Mouse (Mus musculus) thymus, postnatal 0 days (tissue): Measurements from ENCODE around the gene Ppp1r27. TPM values are rescaled to one million over a fixed set of nuclear protein-coding genes. Genes with fewer than 3 reads are reported as not detected.
"Not testable (repeated sequence)": the region's sequence is repeated elsewhere in the genome, so short reads cannot be mapped to it uniquely, and the experiment has no call there.

Experiments
- DNase-seq: peaks from one replicate; pipeline ENCODE4 v3.0.0-alpha.2; 2015; ENCODE audit warnings: low spot score
- polyA plus RNA-seq: library from polyadenylated mRNA; unstranded; fragments of >200 nt; fragmentation: Nextera tagmentation; extraction: Ambion mirVana; gene quantifications from 2 replicates; pipeline ENCODE4 v1.2.1, GENCODE M21; 2015

Gene Ppp1r27
- polyA plus RNA-seq, 1 experiment from 2014 or later, result 13.7 TPM

DNA sequence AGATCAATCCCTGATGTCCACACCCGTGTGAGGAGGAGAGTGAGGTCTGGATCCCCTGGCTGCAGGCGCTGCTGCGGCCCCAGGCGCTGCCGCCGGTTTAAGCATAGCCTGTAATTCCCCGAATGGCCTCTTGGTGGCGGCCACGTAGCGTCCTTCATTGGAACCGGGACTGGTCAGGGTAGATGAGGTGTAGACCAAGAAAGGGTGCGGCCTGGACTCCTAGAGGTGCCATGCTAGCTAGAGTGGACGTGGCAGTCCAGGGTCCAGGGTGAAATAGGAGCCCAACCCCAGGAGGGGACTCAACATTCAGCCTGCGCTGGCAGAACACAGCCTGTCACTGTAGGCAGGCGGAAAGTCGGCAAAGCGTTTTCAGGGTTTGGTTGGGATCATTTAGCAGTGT is 35.3 kb downstream of the Ppp1r27 start:
- peak; percentile 68 for DNase-seq

DNA sequence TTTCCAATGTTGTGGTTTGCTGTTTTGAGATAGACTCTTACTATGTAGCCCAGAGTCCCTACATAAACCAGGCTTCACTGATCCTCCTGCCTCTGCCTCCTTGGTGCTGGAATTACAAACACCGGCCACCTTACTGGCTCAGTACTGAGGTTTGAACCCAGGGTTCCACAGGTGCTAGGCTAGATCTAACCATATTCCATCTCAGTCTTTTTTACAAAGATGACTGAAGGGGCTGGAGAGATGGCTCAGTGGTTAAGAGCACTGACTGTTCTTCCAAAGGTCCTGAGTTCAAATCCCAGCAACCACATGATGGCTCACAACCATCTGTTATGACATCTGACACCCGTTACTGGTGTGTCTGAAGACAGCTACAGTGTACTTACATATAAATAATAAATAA is 36.7 kb downstream of the Ppp1r27 start:
- DNase-seq, result not testable (repeated sequence)

GRCm38 (mm10) chr11:120512790-120513453 is 38.0 kb downstream of the Ppp1r27 start:
- DNase-seq, result no peak

DNA sequence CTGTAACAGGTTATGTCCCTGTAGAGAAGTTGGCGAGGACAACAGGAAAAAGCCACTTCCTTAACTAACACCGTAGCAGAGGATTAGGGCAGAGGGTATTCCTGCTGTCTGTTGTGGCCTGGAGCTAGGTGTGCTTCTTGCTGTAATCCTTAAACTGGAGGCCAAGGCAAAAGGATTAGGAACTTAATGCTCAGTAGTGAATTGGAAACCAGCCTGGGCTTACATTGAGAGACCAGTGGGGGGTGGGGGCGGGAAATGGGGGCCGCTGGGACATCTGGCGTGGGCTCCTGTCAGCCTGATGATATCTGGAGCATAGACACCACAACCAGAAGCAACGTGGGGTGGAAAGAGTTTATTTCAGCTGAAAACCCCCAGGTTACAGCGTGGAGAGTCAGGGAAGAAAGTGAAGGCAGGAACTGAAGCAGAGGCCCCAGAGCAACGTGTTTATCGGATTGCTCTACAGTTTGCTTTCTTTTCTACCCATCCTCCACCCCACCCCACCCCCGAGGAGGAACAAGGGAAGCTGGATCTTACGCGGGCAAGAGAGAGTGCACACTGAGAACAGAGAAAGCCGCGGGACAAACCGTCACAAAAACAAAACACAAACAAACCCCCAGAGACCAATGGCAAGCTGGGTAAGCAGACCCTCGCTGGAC is 40.4 kb downstream of the Ppp1r27 start:
- peak; percentile 76 for DNase-seq

GRCm38 (mm10) chr11:120509940-120510339 is 41.0 kb downstream of the Ppp1r27 start:
- peak; percentile 20 for DNase-seq

- DNase-seq, result no peak
Observed at GRCm38 (mm10) chr11:120508290-120508870, 42.6 kb downstream of the Ppp1r27 start.

DNA sequence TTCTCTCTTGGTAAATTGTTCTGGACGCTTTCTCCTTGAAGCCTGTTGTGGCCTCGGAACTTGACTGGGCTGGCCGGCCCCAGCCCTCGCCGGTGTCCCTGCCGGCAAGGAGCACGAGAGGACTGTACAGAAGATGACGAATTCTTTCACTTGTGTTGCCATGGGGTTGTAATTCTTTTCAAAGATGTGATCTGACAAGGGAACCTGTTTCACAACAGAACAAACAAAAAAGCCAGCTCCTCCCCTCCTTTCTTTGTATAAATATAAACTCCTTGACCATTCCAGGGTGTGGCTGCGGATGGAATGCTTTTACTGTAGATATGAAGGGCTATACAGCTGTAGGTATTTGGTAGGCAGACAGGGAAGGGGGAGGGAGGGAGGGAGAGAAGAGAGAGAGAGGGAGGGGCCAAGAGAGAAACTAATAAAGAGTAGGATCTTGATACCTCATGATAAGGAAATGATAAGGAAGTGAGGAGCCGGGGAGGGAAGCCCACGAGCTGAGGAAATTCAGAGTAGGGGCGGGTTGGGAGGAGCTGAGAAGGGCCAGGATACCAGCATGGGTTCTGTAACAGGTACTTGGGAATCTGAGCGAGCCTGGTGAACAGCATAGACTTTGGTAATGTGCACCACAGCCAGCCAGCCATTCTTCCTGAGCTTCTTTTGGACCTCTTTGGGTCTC is 43.2 kb downstream of the Ppp1r27 start:
- DNase-seq, result no peak

- DNase-seq, result peak; percentile 46
Observed at GRCm38 (mm10) chr11:120506899-120507298, 44.0 kb downstream of the Ppp1r27 start.

DNA sequence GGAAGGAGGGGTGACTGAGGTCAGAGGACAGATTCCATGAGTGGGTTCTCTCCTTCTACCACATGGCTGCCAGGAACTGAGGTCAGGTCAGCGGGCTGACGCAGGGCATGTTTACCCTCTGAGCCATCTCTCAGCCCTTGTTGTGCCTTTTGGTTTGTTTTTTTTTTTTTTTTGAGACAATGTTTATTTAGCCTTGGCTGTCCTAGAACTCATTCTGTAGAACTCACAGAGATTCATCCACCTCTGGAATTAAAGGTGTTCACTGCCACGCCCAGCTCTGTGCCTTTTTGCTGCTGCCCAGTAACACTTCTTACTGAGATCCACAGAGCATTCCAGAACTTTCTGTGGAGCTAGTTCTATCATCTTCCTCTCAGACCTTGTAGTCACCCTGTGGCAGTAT is 45.3 kb downstream of the Ppp1r27 start:
- no peak for DNase-seq

GRCm38 (mm10) chr11:120501701-120502100 is 49.2 kb downstream of the Ppp1r27 start:
- no peak for DNase-seq

GRCm38 (mm10) chr11:120501018-120501417 is 49.9 kb downstream of the Ppp1r27 start:
- no peak for DNase-seq

GRCm38 (mm10) chr11:120500357-120500756 is 50.6 kb downstream of the Ppp1r27 start:
- DNase-seq, result no peak

Other genes starting within 250 kb of the Ppp1r27 start
- gene Actg1, start 202.6 kb downstream of the Ppp1r27 start, polyA plus RNA-seq, result 1,815 and 1,857 TPM in 2 replicates
- gene Fscn2, start 189.6 kb downstream of the Ppp1r27 start, polyA plus RNA-seq, result 0.46 and 0.59 TPM in 2 replicates
- gene Faap100, start 172.4 kb downstream of the Ppp1r27 start, polyA plus RNA-seq, result 12.8 and 15.9 TPM in 2 replicates
- 24.8 and 29.3 TPM in 2 replicates for gene Nploc4, start 113.4 kb downstream of the Ppp1r27 start, polyA plus RNA-seq
- 1.2 TPM in 2 replicates for gene Tspan10, start 108.5 kb downstream of the Ppp1r27 start, polyA plus RNA-seq
- 0.14 TPM in 1 of 2 replicates, not detected in the other for gene Pde6g, start 97.6 kb downstream of the Ppp1r27 start, polyA plus RNA-seq
- 15.5 and 18.5 TPM in 2 replicates for gene Oxld1, start 93.1 kb downstream of the Ppp1r27 start, polyA plus RNA-seq
- 30.0 and 33.3 TPM in 2 replicates for gene Ccdc137, start 93.0 kb downstream of the Ppp1r27 start, polyA plus RNA-seq
- 34.7 and 36.6 TPM in 2 replicates for gene Arl16, start 83.5 kb downstream of the Ppp1r27 start, polyA plus RNA-seq
- 133 and 148 TPM in 2 replicates for gene Mrpl12, start 66.5 kb downstream of the Ppp1r27 start, polyA plus RNA-seq
- 28.6 and 29.4 TPM in 2 replicates for gene Slc25a10, start 59.3 kb downstream of the Ppp1r27 start, polyA plus RNA-seq
- gene Gcgr, start 20.4 kb downstream of the Ppp1r27 start, polyA plus RNA-seq, result 0.14 and 0.18 TPM in 2 replicates
- gene Mcrip1, start 1.4 kb downstream of the Ppp1r27 start, polyA plus RNA-seq, result 179 and 196 TPM in 2 replicates
- 254 and 290 TPM in 2 replicates for gene P4hb, start 22.1 kb upstream of the Ppp1r27 start, polyA plus RNA-seq
- gene Arhgdia, start 30.5 kb upstream of the Ppp1r27 start, polyA plus RNA-seq, result 553 and 615 TPM in 2 replicates
- 571 and 587 TPM in 2 replicates for gene Alyref, start 47.2 kb upstream of the Ppp1r27 start, polyA plus RNA-seq
- 158 and 179 TPM in 2 replicates for gene Anapc11, start 47.3 kb upstream of the Ppp1r27 start, polyA plus RNA-seq
- gene Npb, start 57.3 kb upstream of the Ppp1r27 start, polyA plus RNA-seq, result 1.6 and 2.1 TPM in 2 replicates
- gene Pcyt2, start 66.8 kb upstream of the Ppp1r27 start, polyA plus RNA-seq, result 113 and 114 TPM in 2 replicates
- 100 and 108 TPM in 2 replicates for gene Sirt7, start 74.1 kb upstream of the Ppp1r27 start, polyA plus RNA-seq
- 16.5 and 18.7 TPM in 2 replicates for gene Mafg, start 82.5 kb upstream of the Ppp1r27 start, polyA plus RNA-seq
- gene Pycr1, start 92.6 kb upstream of the Ppp1r27 start, polyA plus RNA-seq, result 1.7 and 2.9 TPM in 2 replicates
- gene Myadml2, start 97.0 kb upstream of the Ppp1r27 start, polyA plus RNA-seq, result 0.56 and 0.86 TPM in 2 replicates
- gene Notum, start 110.0 kb upstream of the Ppp1r27 start, polyA plus RNA-seq, result 0.18 TPM in 1 of 2 replicates, not detected in the other
- 116 and 120 TPM in 2 replicates for gene Aspscr1, start 121.8 kb upstream of the Ppp1r27 start, polyA plus RNA-seq
- 191 and 212 TPM in 2 replicates for gene Cenpx, start 162.6 kb upstream of the Ppp1r27 start, polyA plus RNA-seq
- gene Lrrc45, start 162.8 kb upstream of the Ppp1r27 start, polyA plus RNA-seq, result 32.6 and 33.5 TPM in 2 replicates
- 16.6 and 17.4 TPM in 2 replicates for gene Rac3, start 170.3 kb upstream of the Ppp1r27 start, polyA plus RNA-seq
- 78.7 and 80.4 TPM in 2 replicates for gene Dcxr, start 176.1 kb upstream of the Ppp1r27 start, polyA plus RNA-seq
- 179 and 229 TPM in 2 replicates for gene Cbr2, start 181.0 kb upstream of the Ppp1r27 start, polyA plus RNA-seq
- 9.7 and 11.5 TPM in 2 replicates for gene Hmga1b, start 211.7 kb upstream of the Ppp1r27 start, polyA plus RNA-seq
- gene Rfng, start 233.1 kb upstream of the Ppp1r27 start, polyA plus RNA-seq, result 23.7 and 30.1 TPM in 2 replicates
- 130 and 134 TPM in 2 replicates for gene Gps1, start 233.1 kb upstream of the Ppp1r27 start, polyA plus RNA-seq
- 87.0 and 92.2 TPM in 2 replicates for gene Dus1l, start 245.3 kb upstream of the Ppp1r27 start, polyA plus RNA-seq